Mouse (Mus musculus) kidney, adult 18-20 months (tissue): Measurements from ENCODE around the gene Pmpcb.

ENCODE experiments used
- DNase-seq: peaks from one replicate; pipeline ENCODE4 v3.0.0; 2021

Gene Pmpcb

DNA sequence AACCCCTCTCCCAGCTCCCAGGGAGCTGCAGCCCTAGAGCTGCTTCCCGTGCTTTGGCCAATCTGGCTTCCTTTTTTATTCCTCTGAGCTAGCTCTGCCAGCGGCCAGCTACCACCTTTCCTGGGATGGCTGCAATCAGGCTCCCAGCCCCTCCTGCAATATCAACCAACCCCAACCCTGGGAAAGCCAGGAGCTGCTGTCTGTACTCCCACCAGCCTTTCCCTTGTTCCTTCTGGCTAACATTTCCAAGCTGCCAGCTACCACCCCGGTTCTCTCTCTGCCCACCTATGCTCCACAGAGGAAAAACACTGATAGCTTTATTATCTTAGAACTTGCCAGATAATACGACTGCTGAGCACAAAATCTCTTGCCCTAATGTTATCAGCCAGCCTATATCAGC is 67.9 kb downstream of the Pmpcb start:
- DNase-seq: no peak
